Mouse (Mus musculus) olfactory bulb, adult 2 months (tissue): ENCODE results near the gene 9930111J21Rik2.
"Not testable (repeated sequence)": the region's sequence is repeated elsewhere in the genome, so short reads cannot be mapped to it uniquely, and the experiment has no call there.

Experiments used
- CTCF ChIP-seq: fragments of 200-500 bp; IDR thresholded peaks from 2 replicates; pipeline ENCODE4 v1.5.1; 2012; ENCODE audit warnings: low read depth, mild to moderate bottlenecking, low read length, moderate library complexity; ENCODE audit not compliant: insufficient read depth
- POLR2A ChIP-seq: fragments of 200-500 bp; IDR thresholded peaks from 2 replicates; pipeline ENCODE4 v1.6.1; 2012; ENCODE audit warnings: mild to moderate bottlenecking, low read depth, low read length, moderate library complexity; ENCODE audit not compliant: insufficient read depth

DNA sequence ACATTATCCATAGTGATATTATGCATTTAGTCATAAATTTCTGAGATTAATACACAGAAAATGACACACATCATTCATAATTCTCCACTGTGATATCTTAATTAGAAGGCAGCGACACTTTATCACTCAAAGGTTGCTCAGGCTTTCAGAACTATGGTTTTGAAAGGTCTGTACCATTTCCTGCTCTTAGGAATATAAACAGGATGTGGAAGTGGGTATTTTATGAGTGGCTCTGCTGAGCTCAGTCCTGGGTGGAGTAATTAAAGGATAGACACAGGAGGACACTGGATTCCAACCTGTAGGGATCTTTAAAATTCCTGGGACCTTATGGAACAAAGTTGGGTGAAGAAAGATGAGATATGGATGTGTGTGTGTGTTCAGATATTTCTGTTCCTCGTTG, 44.7 kb downstream of the 9930111J21Rik2 start:
- not testable (repeated sequence) for TF ChIP-seq CTCF, POLR2A
